Mouse (Mus musculus): ENCODE results near the gene Qprt. TPM values are rescaled to one million over a fixed set of nuclear protein-coding genes. Genes with fewer than 3 reads are reported as not detected.

Gene Qprt
- polyA plus RNA-seq, 1 experiment from 2014 or later: 0.43 TPM

GRCm38 (mm10) chr7:127116331-127116935 lies 5.6 kb downstream of the Qprt start:
- H3K27me3 ChIP-seq (ENCODE audit: control insufficient read depth, insufficient read depth, low read depth, low read length): peaks cover 12% of the 10 kb centered on the region

DNA sequence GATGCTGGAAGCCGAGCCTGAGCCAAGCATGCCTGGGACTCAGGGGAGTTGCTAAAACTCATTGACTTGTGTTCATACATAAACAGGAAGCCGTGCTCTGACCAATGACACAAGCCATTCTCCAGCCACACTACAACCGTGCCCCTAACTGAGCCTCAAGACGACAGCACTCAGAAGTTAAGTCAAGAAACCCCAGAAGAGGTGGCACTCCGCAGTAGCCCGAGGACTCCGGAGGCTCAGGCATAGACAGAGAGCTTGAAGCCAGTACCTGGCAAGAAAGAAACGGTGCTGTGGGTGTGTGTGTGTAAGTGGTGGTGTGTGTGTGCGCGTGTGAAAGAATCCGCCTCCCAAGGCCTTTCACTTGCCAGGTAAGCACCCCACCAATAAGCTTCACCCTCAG lies 7.1 kb downstream of the Qprt start:
- no peak overlapping the region for H3K4me3 ChIP-seq (ENCODE audit: low read length)
- no peak overlapping the region for H3K27ac ChIP-seq (ENCODE audit: low read length)
- no peaks in the 10 kb centered on the region for H3K9me3 ChIP-seq (ENCODE audit: control insufficient read depth, low read length)
- 62% methylated on average over 11 of the region's 11 CpGs for WGBS
- no peak overlapping the region for H3K9ac ChIP-seq (ENCODE audit: low read length)
- H3K27me3 ChIP-seq (ENCODE audit: control insufficient read depth, insufficient read depth, low read depth, low read length): no peaks in the 10 kb centered on the region; the same call in 1 of the 2 replicates
- ATAC-seq (ENCODE audit: low read depth): no peak
- H3K4me2 ChIP-seq (ENCODE audit: low read depth, low read length): no peak overlapping the region
- H3K36me3 ChIP-seq (ENCODE audit: control insufficient read depth, insufficient read depth, low read length): no peaks in the 10 kb centered on the region
- peaks cover 8% of the 10 kb centered on the region for H3K4me1 ChIP-seq (replicated peaks; ENCODE audit: control insufficient read depth, insufficient read depth, low read length)

More at GRCm38 (mm10) chr7:127116331-127116935, 5.6 kb downstream of the Qprt start:
- H3K27ac ChIP-seq (ENCODE audit: low read length): no peak overlapping the region
- no peaks in the 10 kb centered on the region for H3K9me3 ChIP-seq (ENCODE audit: control insufficient read depth, low read length)
- peaks cover 8% of the 10 kb centered on the region for H3K4me1 ChIP-seq (replicated peaks; ENCODE audit: control insufficient read depth, insufficient read depth, low read length)
- 49% methylated on average over 11 of the region's 11 CpGs for WGBS
- H3K4me2 ChIP-seq (ENCODE audit: low read depth, low read length): no peak overlapping the region
- no peaks in the 10 kb centered on the region for H3K36me3 ChIP-seq (ENCODE audit: control insufficient read depth, insufficient read depth, low read length)
- ATAC-seq (ENCODE audit: low read depth): no peak
- H3K4me3 ChIP-seq (ENCODE audit: low read length): no peak overlapping the region
- no peak overlapping the region for H3K9ac ChIP-seq (ENCODE audit: low read length)

DNA sequence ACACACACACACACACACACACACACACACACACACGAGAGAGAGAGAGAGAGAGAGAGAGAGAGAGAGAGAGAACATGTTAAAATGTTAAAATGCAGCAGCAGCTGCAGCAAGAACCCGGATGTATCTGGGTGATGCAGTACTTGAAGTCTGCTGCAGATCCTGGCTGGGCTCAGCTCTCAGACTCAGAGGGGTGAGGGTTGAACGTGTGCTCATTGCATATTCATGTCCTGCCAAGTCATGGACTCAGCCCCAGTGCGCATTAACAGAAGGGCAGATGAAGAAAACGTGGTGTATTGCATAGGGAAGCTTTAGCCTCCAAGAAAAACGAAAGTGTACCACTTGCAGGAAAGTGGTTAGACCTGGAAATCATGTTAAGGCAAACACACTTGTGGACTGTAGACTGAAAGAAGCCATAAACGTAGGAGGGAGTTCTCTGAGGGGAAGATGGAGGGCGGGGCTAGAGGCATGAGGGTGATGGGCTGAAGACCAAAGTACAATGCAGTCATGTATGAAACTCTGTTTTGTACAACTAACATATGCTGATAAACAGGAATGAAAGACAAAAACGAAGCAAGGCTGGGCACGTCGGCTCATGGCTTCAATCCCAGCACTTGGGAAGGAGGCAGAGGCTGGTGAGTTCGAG lies 8.3 kb downstream of the Qprt start:
- H3K27me3 ChIP-seq (ENCODE audit: control insufficient read depth, insufficient read depth, low read depth, low read length): no peaks in the 10 kb centered on the region
- no peak overlapping the region for H3K4me3 ChIP-seq (ENCODE audit: low read length)
- H3K4me1 ChIP-seq (replicated peaks; ENCODE audit: control insufficient read depth, insufficient read depth, low read length): peaks cover 8% of the 10 kb centered on the region
- no peak overlapping the region for H3K4me2 ChIP-seq (ENCODE audit: low read depth, low read length)
- no peak for ATAC-seq (ENCODE audit: low read depth)
- WGBS: 39% methylated on average over 12 of the region's 12 CpGs
- H3K27ac ChIP-seq (ENCODE audit: low read length): no peak overlapping the region
- H3K9ac ChIP-seq (ENCODE audit: low read length): peak overlapping the region; percentile 26; the same call in 1 of the 2 replicates
- H3K9me3 ChIP-seq (ENCODE audit: control insufficient read depth, low read length): no peaks in the 10 kb centered on the region
- no peaks in the 10 kb centered on the region for H3K36me3 ChIP-seq (ENCODE audit: control insufficient read depth, insufficient read depth, low read length)

GRCm38 (mm10) chr7:127112921-127113597 lies 9.0 kb downstream of the Qprt start:
- Histone ChIP-seq H3K27me3 (ENCODE audit: control insufficient read depth, insufficient read depth, low read depth, low read length) (no peaks in the 10 kb centered on the region), H3K4me3 (ENCODE audit: low read length) (no peak overlapping the region), H3K9me3 (ENCODE audit: control insufficient read depth, low read length) (no peaks in the 10 kb centered on the region), H3K9ac (ENCODE audit: low read length) (no peak overlapping the region), H3K36me3 (ENCODE audit: control insufficient read depth, insufficient read depth, low read length) (no peaks in the 10 kb centered on the region), H3K27ac (ENCODE audit: low read length) (no peak overlapping the region), H3K4me1 (replicated peaks; ENCODE audit: control insufficient read depth, insufficient read depth, low read length) (peaks cover 8% of the 10 kb centered on the region), H3K4me2 (ENCODE audit: low read depth, low read length) (no peak overlapping the region)
- WGBS: 24% methylated on average over 9 of the region's 9 CpGs
- no peak for ATAC-seq (ENCODE audit: low read depth)

DNA sequence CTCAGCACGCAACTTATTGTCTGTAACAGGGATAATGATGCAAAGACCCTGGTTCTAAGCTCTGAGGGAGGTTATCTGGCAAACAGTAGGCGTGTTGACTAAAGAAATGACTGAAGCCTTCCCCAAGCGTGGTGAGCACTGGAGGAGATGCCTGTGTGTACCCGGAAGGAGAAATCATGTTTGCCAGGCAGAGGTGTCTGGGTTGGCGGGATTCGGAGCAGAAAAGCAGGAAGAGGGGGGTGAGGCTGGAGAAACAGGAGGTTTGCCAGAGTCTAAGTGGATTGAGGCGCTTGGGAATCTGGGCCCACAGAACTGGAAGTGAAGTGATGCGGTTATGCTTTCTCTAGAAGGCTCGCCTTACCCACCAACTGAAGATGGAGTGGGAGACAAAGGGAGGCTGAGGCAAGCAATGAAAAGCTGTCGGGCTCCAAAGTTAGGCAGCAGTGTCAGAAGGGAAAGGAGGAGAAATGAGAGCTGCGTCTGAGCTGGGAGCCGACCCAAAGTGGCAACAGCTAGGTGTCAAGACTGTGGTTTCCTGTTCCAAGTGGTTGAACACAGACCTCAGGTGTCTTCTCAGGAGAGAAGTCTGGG lies 9.7 kb downstream of the Qprt start:
- no peaks in the 10 kb centered on the region for H3K9me3 ChIP-seq (ENCODE audit: control insufficient read depth, low read length)
- no peaks in the 10 kb centered on the region for H3K36me3 ChIP-seq (ENCODE audit: control insufficient read depth, insufficient read depth, low read length)
- no peak for ATAC-seq (ENCODE audit: low read depth)
- no peak overlapping the region for H3K4me2 ChIP-seq (ENCODE audit: low read depth, low read length)
- H3K27ac ChIP-seq (ENCODE audit: low read length): no peak overlapping the region
- no peak overlapping the region for H3K4me3 ChIP-seq (ENCODE audit: low read length)
- 59% methylated on average over 12 of the region's 12 CpGs for WGBS
- no peaks in the 10 kb centered on the region for H3K27me3 ChIP-seq (ENCODE audit: control insufficient read depth, insufficient read depth, low read depth, low read length)
- no peak overlapping the region for H3K9ac ChIP-seq (ENCODE audit: low read length)
- peaks cover 8% of the 10 kb centered on the region for H3K4me1 ChIP-seq (replicated peaks; ENCODE audit: control insufficient read depth, insufficient read depth, low read length)

DNA sequence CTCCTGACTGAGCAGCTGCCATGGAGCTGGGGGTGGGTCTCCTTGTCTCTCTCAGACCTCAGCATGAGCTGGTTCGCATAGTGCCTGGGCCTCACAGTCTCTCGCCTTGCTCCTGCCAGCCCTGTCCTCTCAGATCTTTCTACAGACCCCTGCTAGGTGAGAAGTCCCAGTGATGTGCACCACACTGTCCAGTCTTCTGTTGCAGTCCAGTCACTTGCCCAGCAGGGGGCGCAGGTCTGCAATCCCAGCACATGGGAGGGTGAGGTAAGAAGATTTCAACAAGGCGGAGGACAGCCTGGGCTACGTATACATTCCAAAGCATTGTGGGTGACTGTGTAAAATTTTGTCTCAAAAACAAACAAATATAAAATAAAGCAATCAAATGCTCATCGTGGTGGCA lies 10.6 kb downstream of the Qprt start:
- WGBS: 32% methylated on average over 6 of the region's 6 CpGs
- Histone ChIP-seq H3K4me3 (ENCODE audit: low read length) (no peak overlapping the region), H3K4me1 (replicated peaks; ENCODE audit: control insufficient read depth, insufficient read depth, low read length) (peaks cover 8% of the 10 kb centered on the region), H3K4me2 (ENCODE audit: low read depth, low read length) (no peak overlapping the region), H3K27ac (ENCODE audit: low read length) (no peak overlapping the region), H3K9ac (ENCODE audit: low read length) (no peak overlapping the region), H3K9me3 (ENCODE audit: control insufficient read depth, low read length) (no peaks in the 10 kb centered on the region), H3K36me3 (ENCODE audit: control insufficient read depth, insufficient read depth, low read length) (no peaks in the 10 kb centered on the region), H3K27me3 (ENCODE audit: control insufficient read depth, insufficient read depth, low read depth, low read length) (no peaks in the 10 kb centered on the region)
- 0 out of 2 replicates have a peak, but pooled peaks have one; percentile 18 for ATAC-seq (ENCODE audit: low read depth)

GRCm38 (mm10) chr7:127110239-127111007 lies 11.6 kb downstream of the Qprt start:
- Histone ChIP-seq H3K4me2 (ENCODE audit: low read depth, low read length) (no peak overlapping the region), H3K4me3 (ENCODE audit: low read length) (no peak overlapping the region), H3K27me3 (ENCODE audit: control insufficient read depth, insufficient read depth, low read depth, low read length) (no peaks in the 10 kb centered on the region), H3K27ac (ENCODE audit: low read length) (no peak overlapping the region), H3K9ac (ENCODE audit: low read length) (no peak overlapping the region), H3K36me3 (ENCODE audit: control insufficient read depth, insufficient read depth, low read length) (no peaks in the 10 kb centered on the region), H3K4me1 (replicated peaks; ENCODE audit: control insufficient read depth, insufficient read depth, low read length) (peaks cover 8% of the 10 kb centered on the region), H3K9me3 (ENCODE audit: control insufficient read depth, low read length) (no peaks in the 10 kb centered on the region)
- 31% methylated on average over 18 of the region's 18 CpGs for WGBS
- peak; percentile 74; the same call in 1 of the 2 replicates for ATAC-seq (ENCODE audit: low read depth)

DNA sequence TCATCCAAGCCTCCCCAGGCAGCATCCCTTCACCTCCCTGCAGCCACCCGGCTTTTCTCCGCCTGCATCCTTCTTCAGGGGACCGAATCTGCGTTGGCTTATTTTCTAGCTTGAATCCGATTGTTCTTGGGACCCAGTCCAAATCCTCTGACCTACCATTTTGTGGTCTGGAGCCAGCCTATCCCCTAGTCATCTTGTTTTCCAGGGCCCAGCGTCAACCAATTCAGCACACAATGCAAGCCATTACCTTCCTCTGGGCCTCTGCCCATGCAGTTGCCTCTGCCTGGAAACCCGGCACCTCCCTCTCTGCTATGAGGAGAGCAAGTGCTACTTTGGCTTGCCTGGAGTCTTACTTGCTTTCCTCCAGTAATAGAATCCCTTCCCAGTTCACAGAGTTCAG lies 16.5 kb downstream of the Qprt start:
- Histone ChIP-seq H3K9me3 (ENCODE audit: control insufficient read depth, low read length) (no peaks in the 10 kb centered on the region), H3K27me3 (ENCODE audit: control insufficient read depth, insufficient read depth, low read depth, low read length) (no peaks in the 10 kb centered on the region), H3K4me2 (ENCODE audit: low read depth, low read length) (no peak overlapping the region), H3K4me1 (replicated peaks; ENCODE audit: control insufficient read depth, insufficient read depth, low read length) (peaks cover 6% of the 10 kb centered on the region; the same call in 1 of the 2 replicates), H3K4me3 (ENCODE audit: low read length) (no peak overlapping the region), H3K9ac (ENCODE audit: low read length) (no peak overlapping the region), H3K36me3 (ENCODE audit: control insufficient read depth, insufficient read depth, low read length) (no peaks in the 10 kb centered on the region), H3K27ac (ENCODE audit: low read length) (no peak overlapping the region)
- no peak for ATAC-seq (ENCODE audit: low read depth)
- 74% methylated on average over 7 of the region's 7 CpGs for WGBS
